Mouse (Mus musculus) testis, adult 2 months (tissue): ENCODE data around the gene H2afx. TPM values are rescaled to one million over a fixed set of nuclear protein-coding genes. Genes with fewer than 3 reads are reported as not detected.
A peak's percentile ranks its signal among the peaks of the same experiment; 100 is the strongest.

Experiments
- H3K27ac ChIP-seq: fragments of 200-500 bp; 2 replicates; pipeline ENCODE4 v1.5.1; 2012; ENCODE audit warnings: low read depth, low read length; ENCODE audit not compliant: control insufficient read depth, insufficient read depth
- H3K27me3 ChIP-seq: fragments of 200-500 bp; 2 replicates; pipeline ENCODE4 v1.6.1; 2012; ENCODE audit warnings: mild to moderate bottlenecking, low read length, moderate library complexity; ENCODE audit not compliant: control insufficient read depth, insufficient read depth
- H3K36me3 ChIP-seq: fragments of 200-500 bp; 2 replicates; pipeline ENCODE4 v1.6.1; 2012; ENCODE audit warnings: mild to moderate bottlenecking, low read length; ENCODE audit not compliant: control insufficient read depth, insufficient read depth
- H3K4me1 ChIP-seq: fragments of 200-500 bp; 2 replicates; pipeline ENCODE4 v1.6.1; 2012; ENCODE audit warnings: low read length; ENCODE audit not compliant: control insufficient read depth, insufficient read depth
- H3K4me3 ChIP-seq: fragments of 200-500 bp; 2 replicates; pipeline ENCODE4 v1.5.1; 2012; ENCODE audit warnings: low read depth, mild to moderate bottlenecking, low read length, moderate library complexity, mixed read lengths; ENCODE audit not compliant: control insufficient read depth
- CTCF ChIP-seq: fragments of 200-500 bp; IDR thresholded peaks from 2 replicates; pipeline ENCODE4 v1.5.1; 2012; ENCODE audit warnings: low read depth, mild to moderate bottlenecking, inconsistent platforms, low read length, moderate library complexity; ENCODE audit not compliant: control insufficient read depth, insufficient read depth, insufficient replicate concordance
- POLR2A ChIP-seq: fragments of 200-500 bp; IDR thresholded peaks from 2 replicates; pipeline ENCODE4 v1.6.1; 2012; ENCODE audit warnings: low read depth, mild to moderate bottlenecking, inconsistent platforms, low read length, moderate library complexity; ENCODE audit not compliant: control insufficient read depth
- polyA plus RNA-seq: library from polyadenylated mRNA; depleted of rRNA; stranded (reverse); fragments of >200 nt; gene quantifications from 2 replicates; pipeline ENCODE4 v1.2.3, GENCODE M21; 2012

The H2afx gene
- polyA plus RNA-seq, 1 experiment, result 107 TPM

DNA sequence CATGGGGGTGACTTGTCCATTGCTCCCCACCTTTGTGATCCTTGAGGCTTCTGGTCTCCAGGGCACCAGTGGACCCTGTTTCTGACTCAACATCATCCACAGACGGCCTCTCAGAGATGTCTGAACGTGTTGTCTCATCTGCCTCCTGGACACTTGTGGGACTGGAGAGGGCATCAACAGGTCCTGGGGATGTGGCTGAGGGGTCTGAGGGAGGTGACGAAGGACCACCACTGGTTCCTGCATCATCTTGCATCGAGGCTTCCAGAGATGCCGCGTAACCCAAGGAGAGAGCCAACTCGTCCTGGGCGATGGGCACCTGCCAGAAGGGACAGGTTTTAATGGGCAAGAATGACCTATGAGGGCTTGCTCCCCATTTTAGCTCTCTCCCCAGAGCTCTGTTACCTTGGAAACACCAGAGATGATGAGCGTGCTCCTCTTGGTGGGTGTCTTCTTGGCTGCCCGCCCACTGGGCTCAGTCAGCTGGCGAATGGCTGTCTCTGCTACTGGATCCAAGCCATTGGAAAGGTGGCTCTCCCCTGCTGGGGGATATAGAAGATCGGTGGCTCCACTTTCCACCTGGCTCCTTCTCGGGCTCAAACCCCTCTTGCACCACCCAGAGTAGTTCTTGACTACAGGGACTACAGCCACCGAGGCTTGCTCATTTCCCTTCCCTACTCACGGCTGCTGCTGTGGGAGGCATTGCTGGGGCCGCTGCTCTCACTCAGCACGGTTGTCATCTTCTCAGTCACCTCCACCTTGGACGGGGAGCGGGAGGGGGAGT is 20.8 kb upstream of the H2afx start:
- TF ChIP-seq POLR2A (no peak), CTCF (no peak)
- H3K27me3 ChIP-seq, result no peaks in the 10 kb centered on the region
- H3K27ac ChIP-seq, result no peak overlapping the region
- peaks cover 7% of the 10 kb centered on the region for H3K4me1 ChIP-seq
- H3K36me3 ChIP-seq, result no peaks in the 10 kb centered on the region; the same call in 1 of the 2 replicates
- H3K4me3 ChIP-seq, result no peak overlapping the region

- TF ChIP-seq POLR2A (no peak), CTCF (no peak)
- H3K36me3 ChIP-seq, result no peaks in the 10 kb centered on the region; the same call in 1 of the 2 replicates
- no peak overlapping the region for H3K4me3 ChIP-seq
- no peaks in the 10 kb centered on the region for H3K27me3 ChIP-seq
- H3K4me1 ChIP-seq, result peaks cover 12% of the 10 kb centered on the region
- H3K27ac ChIP-seq, result no peak overlapping the region
Observed at GRCm38 (mm10) chr9:44314257-44314547, 20.3 kb upstream of the H2afx start.

- no peak overlapping the region for H3K27ac ChIP-seq
- H3K4me3 ChIP-seq, result no peak overlapping the region
- peaks cover 17% of the 10 kb centered on the region for H3K4me1 ChIP-seq
- TF ChIP-seq CTCF (no peak), POLR2A (no peak)
- no peaks in the 10 kb centered on the region; the same call in 1 of the 2 replicates for H3K36me3 ChIP-seq
- no peaks in the 10 kb centered on the region for H3K27me3 ChIP-seq
Observed at GRCm38 (mm10) chr9:44314910-44315309, 19.6 kb upstream of the H2afx start.

DNA sequence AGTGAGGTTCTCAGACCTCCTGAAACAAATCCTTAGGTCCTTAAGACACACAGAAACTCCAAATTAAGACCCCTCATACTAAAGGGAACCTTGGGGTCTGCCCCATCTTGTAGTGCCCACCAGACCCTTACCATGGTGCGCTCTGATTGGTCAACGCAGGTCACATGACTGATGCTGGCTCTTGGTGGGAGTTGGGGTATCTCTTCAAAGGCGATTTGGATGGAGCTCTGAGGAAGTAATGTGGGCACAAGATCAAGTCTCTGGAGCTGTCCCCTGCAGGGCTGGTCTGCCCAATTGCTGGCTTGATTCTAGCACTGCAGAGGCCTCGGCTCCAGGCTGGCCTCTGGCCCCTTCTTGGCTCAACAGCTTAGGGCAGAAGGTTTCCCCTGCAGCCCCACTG is 17.0 kb upstream of the H2afx start:
- H3K36me3 ChIP-seq, result no peaks in the 10 kb centered on the region; the same call in 1 of the 2 replicates
- TF ChIP-seq POLR2A (no peak), CTCF (no peak)

GRCm38 (mm10) chr9:44318076-44318825 is 16.2 kb upstream of the H2afx start:
- Histone ChIP-seq H3K4me1 (peaks cover 23% of the 10 kb centered on the region), H3K36me3 (no peaks in the 10 kb centered on the region; the same call in 1 of the 2 replicates), H3K4me3 (no peak overlapping the region), H3K27me3 (no peaks in the 10 kb centered on the region), H3K27ac (no peak overlapping the region)
- TF ChIP-seq CTCF (no peak), POLR2A (no peak)

More for the DNA sequence above, 17.0 kb upstream of the H2afx start:
- Histone ChIP-seq H3K4me3 (no peak overlapping the region), H3K27ac (no peak overlapping the region), H3K27me3 (no peaks in the 10 kb centered on the region), H3K4me1 (peaks cover 23% of the 10 kb centered on the region)

GRCm38 (mm10) chr9:44318826-44319095 is 15.7 kb upstream of the H2afx start:
- no peak for TF ChIP-seq CTCF
- TF ChIP-seq POLR2A, result no peak
- Histone ChIP-seq H3K4me3 (no peak overlapping the region), H3K4me1 (peaks cover 23% of the 10 kb centered on the region), H3K27me3 (no peaks in the 10 kb centered on the region), H3K36me3 (no peaks in the 10 kb centered on the region; the same call in 1 of the 2 replicates), H3K27ac (no peak overlapping the region)

GRCm38 (mm10) chr9:44319105-44319886 is 15.2 kb upstream of the H2afx start:
- Histone ChIP-seq H3K4me1 (peaks cover 23% of the 10 kb centered on the region), H3K4me3 (peak overlapping the region; percentile 86), H3K36me3 (no peaks in the 10 kb centered on the region; the same call in 1 of the 2 replicates), H3K27me3 (no peaks in the 10 kb centered on the region), H3K27ac (no peak overlapping the region)
- TF ChIP-seq CTCF, result no peak
- TF ChIP-seq POLR2A, result no peak
